Mouse (Mus musculus): ENCODE measurements around the gene Apbb2.

- TF ChIP-seq FLI1 (IDR thresholded peaks at IDR 0.05; ENCODE audit: low read length) (no peak), GATA1 (IDR thresholded peaks at IDR 0.05; ENCODE audit: borderline replicate concordance, low read length) (no peak)
Measured at GRCm38 (mm10) chr5:66527090-66527489, 91.5 kb downstream of the Apbb2 start.
